Mouse (Mus musculus) MEL (cell line): ENCODE measurements around the gene Vmn2r8. TPM values are rescaled to one million over a fixed set of nuclear protein-coding genes. Genes with fewer than 3 reads are reported as not detected.
"Not testable (repeated sequence)": the region's sequence is repeated elsewhere in the genome, so short reads cannot be mapped to it uniquely, and the experiment has no call there.

Experiments used
- DNase-seq: peaks from one replicate; pipeline ENCODE4 v3.0.0; 2011; ENCODE audit warnings: low read depth, low spot score
- H3K27ac ChIP-seq: 2 replicates; pipeline ENCODE4 v1.5.1; 2012; ENCODE audit warnings: low read depth, mild to moderate bottlenecking, control low read depth, low read length, moderate library complexity; ENCODE audit not compliant: control insufficient read depth
- H3K27me3 ChIP-seq, 2 experiments: fragments of 150-350 bp in 1 of 2; sonication (generic) in 1 of 2; 2 replicates each; pipeline ENCODE4 v1.6.1; 2012; ENCODE audit warnings: low read length in 2 of 2, mild to moderate bottlenecking in 2 of 2, improper control_type of control experiment in 1 of 2, moderate library complexity in 1 of 2; ENCODE audit not compliant: insufficient read depth in 2 of 2, control insufficient read depth in 1 of 2
- H3K36me3 ChIP-seq, 2 experiments: 2 replicates each; pipeline ENCODE4 v1.6.1; 2012 to 2014; ENCODE audit warnings: low read length in 2 of 2, improper control_type of control experiment in 1 of 2, inconsistent platforms in 1 of 2, mild to moderate bottlenecking in 1 of 2; ENCODE audit not compliant: insufficient read depth in 2 of 2, control insufficient read depth in 1 of 2
- H3K4me1 ChIP-seq, 2 experiments: fragments of 150-350 bp in 1 of 2; sonication (generic) in 1 of 2; 2 replicates each; pipeline ENCODE4 v1.6.1; 2012; ENCODE audit warnings: low read length in 2 of 2, improper control_type of control experiment in 1 of 2, mild to moderate bottlenecking in 1 of 2; ENCODE audit not compliant: insufficient read depth in 2 of 2, control insufficient read depth in 1 of 2
- H3K4me3 ChIP-seq, 2 experiments: fragments of 150-350 bp in 1 of 2; sonication (generic) in 1 of 2; 2 replicates each; pipeline ENCODE4 v1.5.1; 2012; ENCODE audit warnings: low read depth in 2 of 2, low read length in 2 of 2, mild to moderate bottlenecking in 2 of 2, moderate library complexity in 2 of 2, control low read depth in 1 of 2, improper control_type of control experiment in 1 of 2; ENCODE audit not compliant: control insufficient read depth in 1 of 2, insufficient read depth in 1 of 2
- H3K79me2 ChIP-seq: 2 replicates; pipeline ENCODE4 v1.6.1; 2012; ENCODE audit warnings: mild to moderate bottlenecking, low read length, moderate library complexity; ENCODE audit not compliant: control insufficient read depth, poor library complexity, insufficient read depth
- H3K9ac ChIP-seq: 2 replicates; pipeline ENCODE4 v1.6.1; 2012; ENCODE audit warnings: low read depth, mild to moderate bottlenecking, control low read depth, low read length, moderate library complexity; ENCODE audit not compliant: control insufficient read depth, poor library complexity, severe bottlenecking
- H3K9me3 ChIP-seq: fragments of 150-350 bp; sonication (generic); replicated peaks from 2 replicates; pipeline ENCODE4 v1.6.1; 2012; ENCODE audit warnings: mild to moderate bottlenecking, low read length, improper control_type of control experiment, moderate library complexity; ENCODE audit not compliant: insufficient read depth
- BHLHE40 ChIP-seq: IDR thresholded peaks from 2 replicates; pipeline ENCODE4 v1.6.1; 2012; ENCODE audit warnings: low read depth, mild to moderate bottlenecking, inconsistent platforms, low read length, improper control_type of control experiment, borderline replicate concordance
- CHD1 ChIP-seq: IDR thresholded peaks from 2 replicates; pipeline ENCODE4 v1.6.1; 2012; ENCODE audit warnings: low read depth, mild to moderate bottlenecking, inconsistent platforms, low read length, improper control_type of control experiment
- CHD2 ChIP-seq: IDR thresholded peaks from 2 replicates; pipeline ENCODE4 v1.6.1; 2011; ENCODE audit warnings: low read length, improper control_type of control experiment
- CTCF ChIP-seq, 3 experiments: IDR thresholded peaks in 2 of 3; conservative IDR thresholded peaks in 1 of 3; 2 replicates each; pipeline ENCODE4 v1.5.1; 2011 to 2012; ENCODE audit warnings: low read length in 3 of 3, low read depth in 2 of 3, mild to moderate bottlenecking in 2 of 3, improper control_type of control experiment in 1 of 3, inconsistent platforms in 1 of 3, mixed read lengths in 1 of 3, moderate library complexity in 1 of 3; ENCODE audit not compliant: control insufficient read depth in 1 of 3, insufficient read depth in 1 of 3, poor library complexity in 1 of 3, severe bottlenecking in 1 of 3
- EP300 ChIP-seq, 2 experiments: IDR thresholded peaks; 2 replicates each; pipeline ENCODE4 v1.6.1; 2011; ENCODE audit warnings: improper control_type of control experiment in 2 of 2, low read length in 2 of 2, low read depth in 1 of 2, mild to moderate bottlenecking in 1 of 2
- ETS1 ChIP-seq: IDR thresholded peaks from 2 replicates; pipeline ENCODE4 v1.6.1; 2012; ENCODE audit warnings: low read depth, mild to moderate bottlenecking, inconsistent platforms, low read length, improper control_type of control experiment, moderate library complexity
- GATA1 ChIP-seq: IDR thresholded peaks from 2 replicates; pipeline ENCODE4 v1.6.1; 2011; ENCODE audit warnings: low read depth, low read length, improper control_type of control experiment
- HCFC1 ChIP-seq: IDR thresholded peaks from 2 replicates; pipeline ENCODE4 v1.6.1; 2012; ENCODE audit warnings: low read depth, mild to moderate bottlenecking, inconsistent platforms, low read length, improper control_type of control experiment, moderate library complexity
- KAT2A ChIP-seq: conservative IDR thresholded peaks from 2 replicates; pipeline ENCODE4 v1.6.1; 2012; ENCODE audit warnings: low read depth, low read length, improper control_type of control experiment, inconsistent platforms
- MAX ChIP-seq: IDR thresholded peaks from 2 replicates; pipeline ENCODE4 v1.6.1; 2011; ENCODE audit warnings: low read length, improper control_type of control experiment
- MEF2A ChIP-seq: IDR thresholded peaks from 2 replicates; pipeline ENCODE4 v1.6.1; 2014; ENCODE audit warnings: low read depth, mild to moderate bottlenecking, inconsistent platforms, low read length, improper control_type of control experiment; ENCODE audit not compliant: poor library complexity, insufficient replicate concordance, severe bottlenecking; ENCODE audit errors: extremely low read depth
- MXI1 ChIP-seq: IDR thresholded peaks from 2 replicates; pipeline ENCODE4 v1.6.1; 2011; ENCODE audit warnings: mild to moderate bottlenecking, low read depth, low read length, improper control_type of control experiment
- MYC ChIP-seq: IDR thresholded peaks from 2 replicates; pipeline ENCODE4 v1.6.1; 2011; ENCODE audit warnings: low read depth, mild to moderate bottlenecking, low read length, improper control_type of control experiment, moderate library complexity
- POLR2A ChIP-seq, 2 experiments: IDR thresholded peaks; 2 replicates each; pipeline ENCODE4 v1.6.1; 2011 to 2012; ENCODE audit warnings: low read length in 2 of 2, mild to moderate bottlenecking in 2 of 2, control low read depth in 1 of 2, improper control_type of control experiment in 1 of 2, low read depth in 1 of 2, moderate library complexity in 1 of 2; ENCODE audit not compliant: control insufficient read depth in 1 of 2, insufficient read depth in 1 of 2, poor library complexity in 1 of 2
- RAD21 ChIP-seq: IDR thresholded peaks from 2 replicates; pipeline ENCODE4 v1.6.1; 2011; ENCODE audit warnings: mild to moderate bottlenecking, low read depth, low read length, improper control_type of control experiment
- RCOR1 ChIP-seq: IDR thresholded peaks from 2 replicates; pipeline ENCODE4 v1.6.1; 2012; ENCODE audit warnings: low read depth, mild to moderate bottlenecking, inconsistent platforms, low read length, improper control_type of control experiment
- SMC3 ChIP-seq: IDR thresholded peaks from 2 replicates; pipeline ENCODE4 v1.6.1; 2011; ENCODE audit warnings: low read depth, low read length, improper control_type of control experiment
- TAL1 ChIP-seq: IDR thresholded peaks from 2 replicates; pipeline ENCODE4 v1.6.1; 2012; ENCODE audit warnings: mild to moderate bottlenecking, inconsistent platforms, low read length, moderate library complexity, mixed read lengths
- TBP ChIP-seq: IDR thresholded peaks from 2 replicates; pipeline ENCODE4 v1.8.0; 2011; ENCODE audit warnings: low read depth, low read length, improper control_type of control experiment
- TCF12 ChIP-seq: IDR thresholded peaks from 2 replicates; pipeline ENCODE4 v1.6.1; 2014; ENCODE audit warnings: low read depth, mild to moderate bottlenecking, inconsistent platforms, low read length, improper control_type of control experiment, moderate library complexity
- UBTF ChIP-seq: IDR thresholded peaks from 2 replicates; pipeline ENCODE4 v1.6.1; 2012; ENCODE audit warnings: low read depth, mild to moderate bottlenecking, inconsistent platforms, low read length, improper control_type of control experiment, moderate library complexity, borderline replicate concordance; ENCODE audit not compliant: insufficient read depth
- USF1 ChIP-seq: IDR thresholded peaks from 2 replicates; pipeline ENCODE4 v1.6.1; 2014; ENCODE audit warnings: low read depth, mild to moderate bottlenecking, inconsistent platforms, low read length, improper control_type of control experiment, moderate library complexity
- USF2 ChIP-seq, 2 experiments: IDR thresholded peaks; 2 replicates each; pipeline ENCODE4 v1.6.1; 2011 to 2012; ENCODE audit warnings: improper control_type of control experiment in 2 of 2, low read length in 2 of 2, borderline replicate concordance in 1 of 2, inconsistent platforms in 1 of 2, low read depth in 1 of 2, mild to moderate bottlenecking in 1 of 2; ENCODE audit not compliant: insufficient read depth in 1 of 2
- ZMIZ1 ChIP-seq: IDR thresholded peaks from 2 replicates; pipeline ENCODE4 v1.6.1; 2012; ENCODE audit warnings: low read depth, mild to moderate bottlenecking, inconsistent platforms, low read length, improper control_type of control experiment, moderate library complexity
- polyA plus RNA-seq, 2 experiments: library from polyadenylated mRNA; stranded (reverse) in 1 of 2; unstranded in 1 of 2; fragments of >175 nt in 1 of 2; fragments of >200 nt in 1 of 2; gene quantifications; 2 replicates each; pipeline versions ENCODE4 v1.2.1 to v1.2.4; 2012; ENCODE audit warnings: low replicate concordance in 2 of 2, low read depth in 1 of 2; ENCODE audit not compliant: insufficient read length in 2 of 2, insufficient read depth in 1 of 2, missing spikeins in 1 of 2
- total RNA-seq: library from RNA; depleted of rRNA; stranded (reverse); fragments of 300-350 nt; gene quantifications from 2 replicates; pipeline ENCODE4 v1.2.3, GENCODE M21; 2012

The Vmn2r8 gene
- total and polyA plus RNA-seq, 3 experiments, result not detected

- H3K27ac ChIP-seq, result no peak overlapping the region
- DNase-seq, result no peak
- no peaks in the 10 kb centered on the region for H3K4me1 ChIP-seq
- H3K36me3 ChIP-seq, result no peaks in the 10 kb centered on the region
- TF ChIP-seq CHD1 (no peak), UBTF (no peak), USF2 (IDR thresholded peaks at IDR 0.05; ENCODE audit: borderline replicate concordance in 1 of 2, insufficient read depth in 1 of 2, low read depth in 1 of 2, low read length in 2 of 2) (no peak), HCFC1 (no peak), KAT2A (no peak), MYC (no peak), GATA1 (no peak), SMC3 (no peak), TCF12 (no peak), EP300 (IDR thresholded peaks at IDR 0.05; ENCODE audit: low read depth in 1 of 2, low read length in 2 of 2) (no peak), ETS1 (no peak), RCOR1 (no peak), CHD2 (no peak), MAX (no peak), MEF2A (no peak), ZMIZ1 (no peak), POLR2A (IDR thresholded peaks at IDR 0.05; ENCODE audit: control insufficient read depth in 1 of 2, insufficient read depth in 1 of 2, low read depth in 1 of 2, low read length in 2 of 2, poor library complexity in 1 of 2) (no peak)
- H3K9me3 ChIP-seq, result no peaks in the 10 kb centered on the region
- no peak overlapping the region for H3K9ac ChIP-seq
- H3K79me2 ChIP-seq, result no peaks in the 10 kb centered on the region
- no peak overlapping the region for H3K4me3 ChIP-seq
- no peaks in the 10 kb centered on the region for H3K27me3 ChIP-seq
These were observed 48.6 kb downstream of the Vmn2r8 start for GRCm38 (mm10) chr5:108760002-108760401.

GRCm38 (mm10) chr5:108758396-108758795, 50.3 kb downstream of the Vmn2r8 start:
- no peak overlapping the region for H3K4me3 ChIP-seq
- TF ChIP-seq BHLHE40 (no peak), RCOR1 (no peak), GATA1 (no peak), MXI1 (no peak), SMC3 (peak; percentile 41), CTCF (IDR thresholded peaks at IDR 0.05 in 2 of 3, conservative IDR thresholded peaks at IDR 0.05 in 1 of 3; ENCODE audit: control insufficient read depth in 1 of 3, insufficient read depth in 1 of 3, low read depth in 2 of 3, low read length in 3 of 3, poor library complexity in 1 of 3, severe bottlenecking in 1 of 3) (peak; percentile 16 to 57 (median 25); a peak in 4 of 6 replicates), RAD21 (peak; percentile 57), USF1 (no peak), TAL1 (no peak), TBP (no peak)
- no peaks in the 10 kb centered on the region for H3K79me2 ChIP-seq
- no peaks in the 10 kb centered on the region for H3K27me3 ChIP-seq
- no peaks in the 10 kb centered on the region for H3K36me3 ChIP-seq
- no peak overlapping the region for H3K27ac ChIP-seq
- no peaks in the 10 kb centered on the region for H3K9me3 ChIP-seq
- no peaks in the 10 kb centered on the region for H3K4me1 ChIP-seq
- peak; percentile 35 for DNase-seq
- H3K9ac ChIP-seq, result no peak overlapping the region

DNA sequence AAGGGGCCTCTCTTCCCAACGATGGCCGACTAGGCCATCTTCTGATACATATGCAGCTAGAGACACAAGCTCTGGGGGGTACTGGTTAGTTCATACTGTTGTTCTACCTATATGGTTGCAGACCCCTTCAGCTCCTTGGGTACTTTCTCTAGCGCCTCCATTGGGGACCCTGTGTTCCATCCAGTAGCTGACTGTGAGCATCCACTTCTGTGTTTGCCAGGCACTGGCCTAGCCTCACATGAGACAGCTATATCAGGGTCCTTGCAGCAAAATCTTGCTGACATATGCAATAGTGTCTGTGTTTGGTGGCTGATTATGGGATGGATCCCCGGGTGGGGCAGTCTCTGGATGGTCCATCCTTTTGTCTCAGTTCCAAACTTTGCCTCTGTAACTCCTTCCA, 57.4 kb downstream of the Vmn2r8 start:
- not testable (repeated sequence) for H3K9ac ChIP-seq, H3K36me3 ChIP-seq, H3K9me3 ChIP-seq, H3K4me3 ChIP-seq, H3K79me2 ChIP-seq, H3K27ac ChIP-seq, DNase-seq, H3K27me3 ChIP-seq
- peaks cover 5 to 13% of the 10 kb centered on the region in 2 experiments for H3K4me1 ChIP-seq
